Mouse (Mus musculus) gastrocnemius, postnatal 14 days (tissue): ENCODE data around the gene Nkiras2. TPM values are rescaled to one million over a fixed set of nuclear protein-coding genes. Genes with fewer than 3 reads are reported as not detected.
A peak's percentile ranks its signal among the peaks of the same experiment; 100 is the strongest.
"Not testable (repeated sequence)": the region's sequence is repeated elsewhere in the genome, so short reads cannot be mapped to it uniquely, and the experiment has no call there.

ENCODE experiments used
- DNase-seq: peaks from one replicate; pipeline ENCODE4 v3.0.0; 2021; ENCODE audit warnings: mixed read lengths
- intact Hi-C: fragments of 180-260 bp; cut with DNase I; formaldehyde crosslinking; loops from one replicate; pipeline ENCODE4 v1.15.1; 2025; ENCODE audit warnings: low total_unique reads
- total RNA-seq, 2 experiments: library from RNA; stranded (reverse); gene quantifications; 2 replicates each; pipeline ENCODE4 v1.2.3; 2021

Nkiras2 gene
- total RNA-seq, 2 experiments from 2014 or later: 21.2 to 23.4 TPM

DNA sequence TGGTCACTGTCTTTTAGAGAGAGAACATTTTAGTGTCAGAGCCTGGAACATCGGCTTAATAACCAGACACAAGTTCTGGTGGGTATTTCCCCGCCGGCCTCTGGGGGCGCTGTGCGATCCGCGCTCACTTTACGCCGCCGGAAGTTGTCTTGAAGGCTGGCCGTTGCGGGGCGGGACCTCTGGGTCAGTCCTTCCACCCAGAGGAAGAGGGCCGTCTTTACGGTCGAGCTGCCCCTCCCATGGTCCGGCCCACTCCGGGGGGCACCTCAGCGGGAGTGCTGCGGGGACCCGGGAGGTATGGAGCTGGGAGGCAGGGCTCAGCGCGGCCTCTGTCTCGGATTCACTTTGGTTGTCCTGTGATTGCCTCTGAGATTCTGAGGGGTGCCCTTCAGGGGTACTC, 3.7 kb downstream of the Nkiras2 start:
- DNase-seq: peak; percentile 96
- intact Hi-C loops: no loop called here

DNA sequence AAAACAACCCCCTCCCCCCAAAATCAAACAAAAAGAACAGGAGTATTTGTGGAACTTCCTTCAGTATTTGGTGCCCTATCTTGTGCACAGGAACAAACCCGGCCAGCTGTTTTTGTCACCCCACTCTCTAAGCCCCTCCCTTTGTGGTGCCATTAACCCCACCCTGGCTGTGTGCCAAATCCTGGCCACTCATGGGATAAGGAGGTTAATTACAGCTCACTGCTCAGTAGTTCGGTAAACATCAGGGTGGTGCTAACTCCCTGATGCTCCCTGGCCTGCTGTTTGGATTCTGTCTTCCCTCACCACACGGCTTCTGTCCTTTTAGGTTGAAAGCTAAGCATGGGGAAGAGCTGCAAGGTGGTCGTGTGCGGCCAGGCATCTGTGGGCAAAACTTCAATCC, 4.8 kb downstream of the Nkiras2 start:
- intact Hi-C loops: no loop called here
- peak; percentile 55 for DNase-seq

DNA sequence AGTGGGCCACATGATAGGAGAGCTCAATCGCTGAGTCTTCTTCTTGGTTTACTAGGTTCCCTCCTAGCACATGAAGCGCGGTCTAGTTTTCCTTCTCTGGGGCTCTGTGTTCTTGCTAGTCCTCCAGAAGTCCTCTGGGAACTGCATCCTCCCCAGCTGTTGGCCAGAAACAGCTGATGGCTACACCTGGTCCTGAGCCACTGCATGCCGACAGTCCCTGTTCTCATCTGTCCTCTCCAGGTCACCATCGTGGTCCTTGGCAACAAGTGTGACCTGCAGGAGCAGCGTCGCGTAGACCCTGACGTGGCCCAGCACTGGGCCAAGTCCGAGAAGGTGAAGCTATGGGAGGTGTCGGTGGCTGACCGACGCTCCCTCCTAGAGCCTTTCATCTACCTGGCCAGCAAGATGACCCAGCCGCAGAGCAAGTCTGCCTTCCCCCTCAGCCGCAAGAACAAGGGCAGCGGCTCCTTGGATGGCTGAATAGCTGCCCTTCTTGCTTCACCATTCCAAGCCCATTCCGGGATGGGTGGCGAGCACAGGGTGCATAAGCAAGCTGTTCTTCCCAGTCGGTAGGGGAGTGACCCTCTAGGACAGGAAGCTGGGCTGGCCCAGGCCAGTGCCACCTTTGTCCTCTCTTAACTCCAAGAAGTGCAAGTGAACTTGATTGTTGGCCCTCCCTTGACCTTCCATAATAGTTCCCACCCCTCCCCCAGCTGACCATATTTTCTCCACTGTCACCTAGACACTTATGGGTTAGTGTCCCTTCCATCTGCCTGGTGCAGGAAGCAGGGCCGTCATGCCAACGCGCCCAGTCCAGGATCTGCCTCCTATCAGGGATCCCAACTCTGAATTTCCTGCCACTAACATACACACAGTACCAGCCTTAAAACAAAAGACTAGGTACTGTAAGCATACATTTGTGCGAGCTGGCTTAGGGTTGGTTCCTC, 7.0 kb downstream of the Nkiras2 start:
- intact Hi-C loops: loop anchor here (2.0 to 5.0 kb wide), 2 partner anchors 54 to 77 kb away; partner anchors contain the start of gene Cnp
- DNase-seq: no peak

DNA sequence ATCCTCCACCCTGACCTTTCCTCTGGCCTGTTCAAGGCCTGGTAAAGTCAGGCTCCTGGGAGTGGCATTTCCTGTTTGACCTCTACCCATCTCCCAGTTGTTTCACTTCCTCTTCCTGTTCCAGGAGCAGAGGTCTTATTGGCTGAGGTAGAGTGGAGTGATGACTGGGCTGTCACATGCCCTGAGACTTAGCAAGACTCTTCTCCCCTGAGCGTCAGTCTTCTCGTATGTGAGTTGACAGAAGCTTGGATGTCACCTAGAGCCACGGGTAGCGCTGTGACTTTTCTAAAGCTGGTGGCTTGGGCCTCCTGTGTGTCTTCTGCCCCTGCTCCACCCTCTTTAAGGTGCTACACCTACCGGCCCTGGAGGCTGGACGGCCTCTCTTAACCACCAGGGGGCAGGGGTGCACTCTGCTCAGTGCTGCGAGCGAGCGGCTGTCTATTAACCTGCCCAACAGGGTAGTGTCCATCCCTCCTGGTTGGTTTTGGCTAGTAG, 7.7 kb downstream of the Nkiras2 start:
- intact Hi-C loops: loop anchor here (2.0 to 5.0 kb wide), 2 partner anchors 54 to 76 kb away; partner anchors contain the start of gene Cnp
- DNase-seq: peak; percentile 78

DNA sequence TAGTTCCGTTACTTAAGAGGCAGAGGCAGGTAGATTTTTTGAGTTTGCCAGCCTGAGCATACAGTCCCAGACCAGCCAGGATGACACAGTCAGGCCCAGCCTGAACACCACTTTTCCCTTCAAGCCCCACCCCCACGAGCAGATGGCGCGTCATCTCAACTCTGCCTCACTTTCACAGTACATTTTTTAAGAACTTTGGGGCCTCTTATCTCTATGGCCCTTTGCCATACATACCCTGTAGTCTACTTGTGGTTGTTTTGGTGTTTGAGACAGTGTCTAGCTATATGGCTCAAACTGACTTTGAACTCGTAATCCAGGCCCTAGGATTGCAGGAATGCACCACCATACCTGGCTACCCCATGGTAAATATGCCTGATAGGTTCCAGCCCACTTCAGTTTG, 9.0 kb downstream of the Nkiras2 start:
- intact Hi-C loops: loop anchor here (5.0 kb wide), 1 partner anchor 56 kb away; the partner anchor contains the start of gene Cnp
- no peak for DNase-seq

DNA sequence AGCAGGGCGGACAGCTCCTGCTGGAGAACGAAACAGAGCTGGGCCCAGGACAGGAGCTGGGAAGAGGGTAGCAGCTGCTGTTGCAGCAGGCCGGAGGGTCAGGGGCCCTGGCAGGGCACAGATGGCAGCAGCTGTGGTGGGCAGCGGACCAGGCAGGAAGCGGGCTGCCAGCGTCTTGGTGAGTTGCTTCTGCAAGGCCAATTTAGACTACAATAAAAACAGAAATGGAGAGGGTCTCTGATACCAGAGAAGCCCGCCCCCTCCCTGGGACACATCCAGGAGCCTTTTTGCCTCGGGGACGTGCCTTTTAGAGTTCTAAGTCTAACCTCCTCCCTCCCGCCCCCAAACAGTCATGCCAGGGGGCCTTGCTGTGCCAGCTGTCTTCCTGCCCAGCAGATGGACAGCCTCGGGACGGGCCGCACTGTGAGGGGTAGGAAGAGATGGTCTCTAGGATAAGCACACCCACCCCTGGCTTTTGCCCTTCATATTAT, 9.9 kb downstream of the Nkiras2 start:
- peak; percentile 65 for DNase-seq
- intact Hi-C loops: loop anchor here (5.0 kb wide), 1 partner anchor 57 kb away; the partner anchor contains the start of gene Cnp

DNA sequence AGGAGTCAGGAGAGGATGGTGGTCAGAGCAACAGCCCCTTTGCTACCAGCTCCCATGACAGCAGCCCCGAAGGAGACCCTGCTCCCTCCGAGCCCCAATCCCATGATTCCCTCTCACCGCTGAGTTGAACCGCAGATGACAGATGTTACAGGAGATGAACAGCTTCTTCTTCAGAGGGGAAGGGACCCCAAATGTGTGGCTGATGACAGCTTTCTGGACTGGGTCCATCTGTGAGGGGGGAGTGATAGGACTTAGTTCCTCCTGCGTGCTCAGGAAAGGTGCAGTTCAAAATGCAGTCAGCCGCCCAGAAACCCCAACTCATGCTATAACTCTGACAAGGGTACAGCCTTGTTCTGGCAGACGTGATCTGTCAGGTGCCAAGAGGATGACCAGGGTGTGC, 15.5 kb downstream of the Nkiras2 start:
- no peak for DNase-seq
- intact Hi-C loops: no loop called here

DNA sequence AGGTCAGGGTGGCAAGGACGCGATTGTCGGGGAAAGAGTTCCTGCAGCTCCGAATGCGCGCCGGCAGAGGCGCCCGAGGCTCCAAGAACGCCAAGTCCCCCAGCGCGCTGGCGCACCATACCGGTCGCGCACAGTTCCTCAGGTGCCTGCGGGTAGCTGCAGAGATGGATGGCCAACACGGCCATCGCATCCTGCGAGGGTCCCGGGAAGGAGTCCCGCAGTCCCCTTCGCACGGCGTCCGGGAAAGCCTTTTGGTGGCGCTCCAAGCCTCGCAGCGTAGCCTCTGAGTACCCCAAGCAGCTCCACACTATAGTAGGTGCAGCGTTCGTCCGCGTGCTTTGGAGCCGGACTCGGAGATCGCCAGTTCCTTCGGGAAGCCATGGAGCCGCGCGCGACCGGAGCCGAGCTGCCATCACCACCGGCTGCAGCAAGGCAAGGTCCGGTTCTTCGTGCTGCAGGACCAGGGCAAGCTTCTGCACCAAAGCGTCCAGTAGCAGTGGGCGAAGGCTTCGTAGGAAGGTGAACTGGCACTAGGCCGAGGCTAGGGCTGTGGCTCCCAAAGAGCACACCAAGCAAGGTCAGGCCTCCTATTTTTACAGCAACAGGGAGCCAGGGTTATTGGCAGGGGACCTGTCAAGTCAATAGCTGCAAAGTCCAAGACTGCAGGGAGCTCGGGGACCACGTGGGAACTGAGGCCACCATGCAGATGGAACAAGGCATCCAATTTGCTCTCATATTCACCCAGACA, 21.3 kb downstream of the Nkiras2 start:
- peak; percentile 41 for DNase-seq
- intact Hi-C loops: no loop called here

DNA sequence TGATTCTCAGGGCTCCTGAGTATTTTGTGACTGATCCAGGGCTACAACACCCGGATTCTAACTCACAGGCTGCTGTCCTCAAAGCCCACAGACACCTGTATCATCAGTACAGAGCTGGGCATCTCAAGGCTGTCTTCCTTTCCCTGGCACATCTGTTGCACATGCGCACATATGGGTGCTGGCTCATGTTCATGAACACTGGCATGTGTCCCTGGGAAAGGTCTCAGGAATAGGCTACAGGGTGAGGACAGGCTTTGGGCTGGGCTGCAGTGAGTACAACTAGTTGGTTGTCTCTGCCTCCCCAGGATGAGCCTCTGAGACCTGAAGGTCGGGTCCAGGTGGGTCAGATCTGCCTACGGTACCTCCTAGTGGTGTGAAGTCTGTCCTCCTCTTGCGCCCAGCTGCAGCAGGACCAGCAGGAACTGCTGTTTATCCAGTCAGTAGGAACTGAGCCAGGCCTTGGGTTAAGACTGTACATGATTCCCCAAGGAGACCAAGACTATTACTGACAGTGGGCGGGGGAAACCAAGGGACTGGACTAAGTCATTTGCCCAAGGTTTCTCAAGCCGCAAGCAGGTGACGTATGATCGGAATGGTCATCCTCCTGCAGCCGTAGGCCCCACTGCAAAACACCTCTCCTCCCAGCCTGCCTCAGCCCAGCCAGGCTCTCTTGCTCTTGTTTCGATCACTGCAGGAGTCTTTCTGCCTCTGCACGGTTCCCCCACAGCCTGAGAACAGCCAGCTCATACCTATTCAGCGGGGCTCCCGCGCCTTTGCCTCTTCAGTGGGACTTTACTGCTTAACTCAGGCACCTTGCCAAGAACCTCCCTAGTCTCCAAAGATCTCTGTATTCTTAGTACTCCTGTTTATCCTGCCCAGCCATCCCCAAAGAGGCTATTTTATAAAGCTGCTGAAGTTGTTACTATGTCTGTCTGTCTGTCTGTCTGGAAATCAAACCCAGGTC, 24.9 kb downstream of the Nkiras2 start:
- no peak for DNase-seq
- intact Hi-C loops: no loop called here

DNA sequence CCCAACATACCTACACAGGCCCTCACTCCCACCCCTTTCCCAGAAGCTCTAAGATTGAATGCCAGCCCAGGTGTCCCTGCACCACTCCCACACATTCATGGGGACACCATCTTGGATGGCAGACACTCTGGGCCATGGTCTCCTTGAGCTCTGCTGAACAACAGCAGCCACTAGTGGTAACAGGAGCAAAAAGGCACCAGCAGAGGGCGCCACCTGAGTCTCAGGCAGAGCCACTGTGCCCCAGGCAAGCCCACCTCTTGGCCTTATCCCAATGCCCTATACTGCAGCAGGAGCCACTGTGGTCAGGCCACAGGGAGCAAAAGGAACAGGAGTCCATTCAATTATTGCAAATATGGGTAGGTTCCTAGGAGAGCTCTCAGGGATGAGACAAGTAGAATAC, 27.2 kb downstream of the Nkiras2 start:
- peak; percentile 33 for DNase-seq
- intact Hi-C loops: no loop called here

DNA sequence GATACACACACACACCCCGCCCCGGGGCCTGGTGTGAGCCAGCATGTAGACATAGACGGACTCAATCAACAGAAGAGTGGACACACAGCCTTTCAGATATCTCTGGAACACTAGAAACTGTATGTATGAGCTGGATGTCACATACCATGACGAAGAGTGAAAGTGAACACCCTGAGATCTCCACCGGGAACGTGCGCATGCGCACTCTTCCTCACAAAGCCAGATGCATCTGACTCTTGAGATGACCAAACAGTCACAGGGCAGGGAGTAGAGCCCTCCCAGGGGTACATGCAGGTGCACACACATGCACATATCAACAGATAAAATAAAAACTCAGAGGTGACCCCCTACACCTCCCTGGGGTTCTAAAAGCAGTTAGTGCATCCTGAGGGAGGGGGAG, 29.4 kb downstream of the Nkiras2 start:
- intact Hi-C loops: no loop called here
- no peak for DNase-seq

DNA sequence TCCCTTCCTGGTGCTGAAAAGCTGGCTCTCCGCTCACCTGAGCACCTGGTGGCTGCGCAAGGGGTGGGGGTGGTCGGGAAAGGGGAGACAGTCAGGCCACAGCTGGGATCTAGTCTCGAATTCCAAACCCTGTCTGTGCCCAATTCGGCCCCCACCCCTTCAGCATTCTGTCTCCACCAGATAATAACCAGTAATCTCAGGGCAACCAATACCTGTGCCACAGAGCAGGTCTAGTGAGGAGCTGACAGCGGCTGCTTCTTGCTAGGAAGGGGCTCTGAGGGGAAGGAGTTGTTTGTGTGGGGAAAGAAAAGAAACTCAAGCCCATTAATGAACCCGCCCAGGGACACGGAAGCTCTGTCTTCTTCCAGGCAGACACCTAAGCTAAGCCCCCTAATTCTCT, 32.2 kb downstream of the Nkiras2 start:
- intact Hi-C loops: no loop called here
- no peak for DNase-seq

DNA sequence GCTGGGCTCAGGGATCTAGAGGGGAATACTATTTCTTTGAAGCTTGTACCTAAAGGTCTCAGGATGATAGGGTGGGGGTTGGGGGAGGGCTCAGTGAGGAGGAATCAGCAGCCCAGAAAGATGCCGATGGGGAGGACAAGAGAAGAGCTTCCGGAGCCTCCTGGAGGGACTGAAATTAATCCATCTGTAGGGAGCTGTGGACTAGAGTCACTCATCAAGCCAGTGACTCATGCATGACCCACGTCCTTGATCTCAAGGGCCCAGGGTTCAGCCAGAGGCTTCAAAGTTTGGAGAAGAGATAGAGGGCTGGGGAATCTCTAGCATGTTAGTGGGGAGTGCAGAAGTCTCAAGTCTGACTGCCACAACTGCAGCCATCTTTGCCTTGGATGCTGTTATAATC, 32.7 kb downstream of the Nkiras2 start:
- intact Hi-C loops: no loop called here
- DNase-seq: no peak

DNA sequence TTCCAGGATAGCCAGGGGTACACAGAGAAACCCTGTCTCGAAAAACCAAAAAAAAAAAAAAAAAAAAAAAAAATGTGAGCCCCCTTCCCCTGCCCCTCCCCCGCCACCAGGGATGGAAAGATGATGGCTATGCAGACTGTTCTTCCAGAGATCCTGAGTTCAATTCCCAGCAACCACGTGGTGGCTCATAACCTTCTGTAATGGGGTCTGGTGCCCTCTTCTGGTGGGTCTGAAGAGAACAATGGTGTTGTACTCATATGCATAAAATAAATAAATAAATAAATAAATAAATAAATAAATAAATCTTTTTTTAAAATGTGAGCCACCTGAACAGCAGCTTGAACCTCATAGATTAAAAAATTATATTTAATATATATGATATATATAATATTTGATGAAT, 36.5 kb downstream of the Nkiras2 start:
- DNase-seq, intact Hi-C loops: not testable (repeated sequence)

DNA sequence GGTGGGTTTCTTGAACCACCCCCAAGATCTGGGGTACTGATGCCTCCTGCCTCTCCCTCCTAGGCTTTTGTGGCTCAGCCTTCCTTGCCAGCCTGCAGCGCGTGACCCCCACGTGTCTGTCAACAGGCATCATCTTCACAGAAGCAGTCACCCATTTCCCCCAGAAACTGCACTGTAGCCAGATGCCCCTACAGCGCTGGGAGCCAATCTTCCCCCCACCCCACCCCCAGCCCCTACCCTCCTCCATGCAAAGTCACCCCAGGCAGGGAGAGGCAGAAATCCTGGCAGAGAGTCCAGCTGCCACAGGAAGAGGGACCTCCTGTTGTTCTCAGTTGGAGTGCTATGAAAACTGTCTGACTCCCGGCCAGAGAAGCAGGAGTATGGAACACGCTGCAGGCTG, 37.4 kb downstream of the Nkiras2 start:
- DNase-seq: no peak
- intact Hi-C loops: no loop called here

DNA sequence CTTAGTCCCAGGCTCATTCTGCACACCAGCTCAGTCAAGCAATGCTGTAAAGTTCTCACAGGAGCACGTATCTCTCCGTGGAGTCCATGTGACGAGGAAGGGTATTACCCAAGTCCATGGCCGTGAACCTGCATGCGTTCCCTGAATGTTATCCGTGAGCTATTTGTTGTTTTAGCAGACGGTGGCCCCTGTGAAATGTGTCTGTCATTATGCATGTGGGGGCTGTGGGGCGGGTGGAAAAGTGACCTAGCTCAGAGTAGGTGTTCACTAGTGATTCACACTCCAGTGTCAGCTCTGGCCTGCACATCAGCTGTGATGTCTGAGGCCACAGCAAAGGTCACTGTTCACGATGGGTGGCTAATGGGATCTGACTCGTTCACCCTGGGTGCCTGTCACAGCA, 40.8 kb downstream of the Nkiras2 start:
- intact Hi-C loops: no loop called here
- no peak for DNase-seq

DNA sequence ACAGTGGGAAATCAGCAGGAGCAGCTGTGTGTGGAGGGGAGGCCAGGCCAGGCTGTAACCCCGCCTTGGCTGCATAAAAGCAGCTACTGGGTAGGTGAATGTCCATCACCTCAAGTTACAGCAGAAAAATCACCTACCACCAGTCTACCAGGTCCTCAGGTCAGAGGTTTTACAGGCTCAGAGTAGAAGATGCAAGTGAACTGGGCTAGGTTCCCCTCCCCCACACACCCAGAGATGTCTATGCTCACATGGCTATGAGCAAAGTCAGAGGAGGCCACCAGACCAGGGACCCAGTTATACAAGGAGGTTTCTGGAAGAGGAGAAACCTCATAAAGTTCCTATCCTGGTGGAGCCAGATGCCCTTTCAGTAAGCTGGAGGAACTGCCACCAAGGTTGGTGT, 52.0 kb downstream of the Nkiras2 start:
- no peak for DNase-seq
- intact Hi-C loops: no loop called here

DNA sequence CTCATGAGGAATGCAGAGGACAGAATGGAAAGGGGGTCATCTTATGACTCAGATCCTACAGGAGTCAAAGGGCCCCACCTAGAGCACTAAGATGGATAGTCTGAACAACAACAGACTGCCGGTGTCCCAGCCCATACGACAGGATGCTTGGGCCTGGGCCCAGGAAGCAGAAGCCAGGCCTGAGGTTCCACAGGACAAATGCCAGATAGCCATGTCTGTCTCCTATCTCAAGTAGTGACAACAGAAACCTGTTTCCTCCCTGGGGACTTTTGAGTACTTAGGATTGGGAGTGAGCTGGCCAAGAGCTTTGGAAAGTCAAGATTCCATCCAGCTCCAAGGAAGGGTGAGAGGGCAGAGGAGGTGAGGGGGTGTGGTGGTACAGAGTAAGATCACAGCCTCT, 52.9 kb downstream of the Nkiras2 start:
- intact Hi-C loops: no loop called here
- no peak for DNase-seq

DNA sequence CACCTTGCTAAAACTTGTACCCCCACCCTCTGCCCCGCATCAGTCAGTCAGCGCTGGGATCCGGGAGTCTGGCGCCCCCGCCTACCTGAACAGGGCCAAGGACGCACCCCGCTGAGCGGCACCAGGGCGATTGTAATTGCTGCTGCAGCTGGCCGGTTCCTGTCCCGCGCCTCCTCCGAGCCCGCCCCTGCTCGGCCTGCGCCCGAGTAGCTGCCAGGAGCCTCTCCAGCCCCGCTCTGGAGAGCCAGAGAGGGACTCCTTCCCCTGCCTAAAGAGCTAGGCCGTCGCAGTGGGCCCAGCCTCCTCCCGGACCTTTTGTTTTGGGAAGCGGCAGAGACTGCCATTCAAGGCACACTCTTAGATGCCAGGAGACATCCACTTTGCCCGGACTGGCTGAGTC, 54.1 kb downstream of the Nkiras2 start:
- peak; percentile 84 for DNase-seq
- intact Hi-C loops: no loop called here
